Mouse (Mus musculus) hindbrain, embryonic 14.5 days (tissue): ENCODE data around the gene Tspoap1. TPM values are rescaled to one million over a fixed set of nuclear protein-coding genes. Genes with fewer than 3 reads are reported as not detected.

Source experiments
- ATAC-seq: fragments of 200-750 bp; cut with Nextera tagmentation; 2 replicates; pipeline ENCODE4 v1.8.0; 2017; ENCODE audit warnings: moderate number of reproducible peaks, mild to moderate bottlenecking, moderate TSS enrichment, moderate library complexity; ENCODE audit not compliant: low FRiP score
- DNase-seq: peaks from one replicate; pipeline ENCODE4 v3.0.0-alpha.2; 2015; ENCODE audit warnings: low spot score
- H3K27ac ChIP-seq: fragments of 300-500 bp; sonication (generic); 2 replicates; pipeline ENCODE4 v1.5.1; 2014; ENCODE audit warnings: mild to moderate bottlenecking, moderate library complexity
- H3K27me3 ChIP-seq: fragments of 300-500 bp; sonication (generic); 2 replicates; pipeline ENCODE4 v1.6.1; 2014; ENCODE audit warnings: mild to moderate bottlenecking, low read length, mixed read lengths; ENCODE audit not compliant: control insufficient read depth, insufficient read depth
- H3K36me3 ChIP-seq: fragments of 300-500 bp; sonication (generic); replicated peaks from 2 replicates; pipeline ENCODE4 v1.6.1; 2014; ENCODE audit not compliant: control insufficient read depth, insufficient read depth
- H3K4me1 ChIP-seq: fragments of 300-500 bp; sonication (generic); replicated peaks from 2 replicates; pipeline ENCODE4 v1.6.1; 2014; ENCODE audit warnings: antibody characterized with exemption, low read length, mixed read lengths; ENCODE audit not compliant: control insufficient read depth, insufficient read depth
- H3K4me2 ChIP-seq: fragments of 300-500 bp; sonication (generic); replicated peaks from 2 replicates; pipeline ENCODE4 v1.6.1; 2014; ENCODE audit warnings: mild to moderate bottlenecking, moderate library complexity
- H3K4me3 ChIP-seq: fragments of 300-500 bp; sonication (generic); replicated peaks from 2 replicates; pipeline ENCODE4 v1.5.1; 2014; ENCODE audit warnings: mild to moderate bottlenecking, low read length
- H3K9ac ChIP-seq: fragments of 300-500 bp; sonication (generic); 2 replicates; pipeline ENCODE4 v1.6.1; 2014
- H3K9me3 ChIP-seq: fragments of 300-500 bp; sonication (generic); 2 replicates; pipeline ENCODE4 v1.6.1; 2016; ENCODE audit warnings: low read length; ENCODE audit not compliant: control insufficient read depth
- WGBS: fragments of 180-500 bp; shearing (Covaris S2); extraction: QIAGEN DNeasy Blood & Tissue Kit; methylation state at CpG from one replicate; pipeline ENCODE4 v1.1.7; 2014; 5-methylcytosine and 5-hydroxymethylcytosine counted together
- polyA plus RNA-seq: library from polyadenylated mRNA; unstranded; fragments of >200 nt; fragmentation: Nextera tagmentation; extraction: Ambion mirVana; gene quantifications from 2 replicates; pipeline ENCODE4 v1.2.1, GENCODE M21; 2014

The Tspoap1 gene
- polyA plus RNA-seq, 1 experiment from 2014 or later: 46.9 TPM

DNA sequence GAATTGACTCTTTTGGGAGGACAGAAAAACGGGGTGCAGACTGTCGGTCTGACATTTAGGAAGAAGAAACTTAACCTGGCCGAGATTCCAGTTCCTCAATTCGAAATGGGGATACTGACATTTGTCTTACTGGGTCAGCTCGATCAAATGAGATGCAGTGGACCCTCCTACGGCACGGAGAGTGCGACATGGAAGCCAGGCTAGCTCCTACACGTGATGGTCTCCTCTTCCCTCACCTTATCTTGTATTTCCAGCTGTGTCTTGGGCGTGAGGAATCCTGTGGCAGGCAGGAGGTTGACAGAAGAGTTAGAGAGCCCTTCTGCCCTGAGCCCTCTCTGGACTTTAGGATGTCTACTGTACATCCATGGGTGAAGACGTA is 10.3 kb upstream of the Tspoap1 start:
- no peak overlapping the region for H3K4me3 ChIP-seq
- 84% methylated on average over 11 of the region's 11 CpGs for WGBS
- ATAC-seq: no peak

DNA sequence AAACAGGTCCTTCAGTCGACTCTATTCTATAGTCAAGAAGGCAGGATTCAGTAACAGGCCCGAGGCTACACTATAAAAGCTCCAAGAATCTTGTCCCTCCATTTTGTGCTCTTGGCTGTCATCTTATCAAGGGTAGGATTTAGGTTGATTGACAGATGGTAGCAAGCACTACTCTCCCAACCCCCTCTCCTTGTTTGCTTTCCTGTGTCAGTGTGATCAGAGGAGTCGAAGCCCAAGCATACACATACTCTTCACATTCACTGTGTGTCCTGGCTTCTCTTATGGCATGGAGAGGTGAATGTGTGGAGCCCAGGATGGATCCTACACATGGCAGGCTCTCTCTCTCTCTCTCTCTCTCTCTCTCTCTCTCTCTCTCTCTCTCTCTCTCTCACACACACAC is 9.8 kb upstream of the Tspoap1 start:
- H3K4me2 ChIP-seq: no peak overlapping the region
- DNase-seq (no peak), ATAC-seq (no peak)
- no peaks in the 10 kb centered on the region for H3K4me1 ChIP-seq
- 77% methylated on average over 3 of the region's 3 CpGs for whole genome bisulfite sequencing
- no peak overlapping the region for H3K27ac ChIP-seq
- no peak overlapping the region for H3K4me3 ChIP-seq
- no peaks in the 10 kb centered on the region for H3K27me3 ChIP-seq
- H3K9me3 ChIP-seq: no peaks in the 10 kb centered on the region
- H3K36me3 ChIP-seq: no peaks in the 10 kb centered on the region
- H3K9ac ChIP-seq: no peak overlapping the region

More for the DNA sequence above, 10.3 kb upstream of the Tspoap1 start:
- no peak for DNase-seq
- H3K9me3 ChIP-seq: no peaks in the 10 kb centered on the region
- no peaks in the 10 kb centered on the region for H3K27me3 ChIP-seq
- peaks cover 4% of the 10 kb centered on the region; the same call in 1 of the 2 replicates for H3K36me3 ChIP-seq
- H3K27ac ChIP-seq: no peak overlapping the region
- H3K9ac ChIP-seq: no peak overlapping the region
- no peak overlapping the region for H3K4me2 ChIP-seq
- H3K4me1 ChIP-seq: no peaks in the 10 kb centered on the region

GRCm38 (mm10) chr11:87751031-87751430 is 9.3 kb upstream of the Tspoap1 start:
- DNase-seq: no peak
- H3K9me3 ChIP-seq: no peaks in the 10 kb centered on the region
- H3K4me2 ChIP-seq: no peak overlapping the region
- ATAC-seq: no peak
- no peaks in the 10 kb centered on the region for H3K27me3 ChIP-seq
- H3K36me3 ChIP-seq: no peaks in the 10 kb centered on the region
- H3K27ac ChIP-seq: no peak overlapping the region
- H3K4me1 ChIP-seq: no peaks in the 10 kb centered on the region
- 79% methylated on average over 8 of the region's 8 CpGs for WGBS
- no peak overlapping the region for H3K9ac ChIP-seq
- no peak overlapping the region for H3K4me3 ChIP-seq

- Histone ChIP-seq H3K27ac (no peak overlapping the region), H3K4me3 (no peak overlapping the region), H3K4me2 (no peak overlapping the region), H3K4me1 (no peaks in the 10 kb centered on the region), H3K36me3 (no peaks in the 10 kb centered on the region), H3K27me3 (no peaks in the 10 kb centered on the region), H3K9ac (no peak overlapping the region), H3K9me3 (no peaks in the 10 kb centered on the region)
- no peak for ATAC-seq
- WGBS: 69% methylated on average over 4 of the region's 4 CpGs
- DNase-seq: no peak
These were observed 8.8 kb upstream of the Tspoap1 start for GRCm38 (mm10) chr11:87751491-87751966.

GRCm38 (mm10) chr11:87752307-87752706 is 8.0 kb upstream of the Tspoap1 start:
- Histone ChIP-seq H3K9ac (no peak overlapping the region), H3K27ac (no peak overlapping the region), H3K4me3 (no peak overlapping the region), H3K27me3 (no peaks in the 10 kb centered on the region), H3K4me1 (no peaks in the 10 kb centered on the region), H3K4me2 (no peak overlapping the region), H3K9me3 (no peaks in the 10 kb centered on the region), H3K36me3 (no peaks in the 10 kb centered on the region)
- 75% methylated on average over 1 of the region's 1 CpGs for WGBS
- no peak for ATAC-seq
- no peak for DNase-seq

DNA sequence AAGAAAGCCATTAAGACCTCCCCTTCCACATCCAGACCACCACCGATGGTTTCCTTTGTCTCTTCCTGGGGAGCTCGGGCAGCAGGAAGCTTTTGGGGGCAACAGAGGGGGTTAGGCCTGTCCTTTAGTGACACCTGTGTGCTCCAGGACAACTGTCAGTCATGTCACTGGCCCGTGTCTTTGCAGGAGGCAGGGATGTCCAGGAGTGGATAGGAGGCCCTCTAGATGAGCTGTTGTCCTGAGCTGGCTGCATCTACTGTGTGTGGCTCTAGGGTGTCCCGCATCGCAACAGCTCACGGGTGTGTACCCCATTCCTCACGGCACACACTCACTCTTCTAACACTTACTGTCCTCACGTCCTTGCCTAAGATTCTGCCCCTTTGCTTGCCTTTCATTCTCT is 7.1 kb upstream of the Tspoap1 start:
- no peak overlapping the region for H3K4me3 ChIP-seq
- no peaks in the 10 kb centered on the region for H3K4me1 ChIP-seq
- no peaks in the 10 kb centered on the region for H3K9me3 ChIP-seq
- DNase-seq: no peak
- H3K27ac ChIP-seq: no peak overlapping the region
- no peak overlapping the region for H3K9ac ChIP-seq
- WGBS: 84% methylated on average over 8 of the region's 8 CpGs
- no peak for ATAC-seq
- H3K36me3 ChIP-seq: no peaks in the 10 kb centered on the region
- H3K4me2 ChIP-seq: no peak overlapping the region
- no peaks in the 10 kb centered on the region for H3K27me3 ChIP-seq

GRCm38 (mm10) chr11:87753891-87754501 is 6.3 kb upstream of the Tspoap1 start:
- no peak overlapping the region for H3K4me2 ChIP-seq
- WGBS: 88% methylated on average over 5 of the region's 5 CpGs
- no peak for DNase-seq

GRCm38 (mm10) chr11:87754603-87755002 is 5.7 kb upstream of the Tspoap1 start:
- H3K27me3 ChIP-seq: no peaks in the 10 kb centered on the region
- H3K4me1 ChIP-seq: peaks cover 4% of the 10 kb centered on the region; the same call in 1 of the 2 replicates
- H3K4me3 ChIP-seq: no peak overlapping the region
- H3K36me3 ChIP-seq: no peaks in the 10 kb centered on the region
- H3K9me3 ChIP-seq: no peaks in the 10 kb centered on the region
- H3K9ac ChIP-seq: no peak overlapping the region
- H3K4me2 ChIP-seq: no peak overlapping the region
- ATAC-seq: no peak
- WGBS: 76% methylated on average over 5 of the region's 5 CpGs
- no peak for DNase-seq
- H3K27ac ChIP-seq: no peak overlapping the region

More at GRCm38 (mm10) chr11:87753891-87754501, 6.3 kb upstream of the Tspoap1 start:
- Histone ChIP-seq H3K9ac (no peak overlapping the region), H3K27me3 (no peaks in the 10 kb centered on the region), H3K36me3 (no peaks in the 10 kb centered on the region), H3K9me3 (no peaks in the 10 kb centered on the region), H3K4me3 (no peak overlapping the region), H3K27ac (no peak overlapping the region), H3K4me1 (no peaks in the 10 kb centered on the region)
- no peak for ATAC-seq

GRCm38 (mm10) chr11:87755360-87756017 is 4.9 kb upstream of the Tspoap1 start:
- Histone ChIP-seq H3K27me3 (no peaks in the 10 kb centered on the region), H3K36me3 (no peaks in the 10 kb centered on the region), H3K4me3 (no peak overlapping the region), H3K9me3 (no peaks in the 10 kb centered on the region), H3K9ac (no peak overlapping the region), H3K4me2 (no peak overlapping the region), H3K4me1 (peaks cover 8% of the 10 kb centered on the region; the same call in 1 of the 2 replicates), H3K27ac (no peak overlapping the region)
- no peak for ATAC-seq
- DNase-seq: no peak
- 80% methylated on average over 17 of the region's 17 CpGs for WGBS
